Mouse (Mus musculus) gonadal fat pad, adult 2 months (tissue): ENCODE measurements around the gene Surf1. TPM values are rescaled to one million over a fixed set of nuclear protein-coding genes. Genes with fewer than 3 reads are reported as not detected.

ENCODE experiments used
- DNase-seq: peaks from one replicate; pipeline ENCODE4 v3.0.0-alpha.2; 2012; ENCODE audit warnings: low read depth
- polyA plus RNA-seq: library from polyadenylated mRNA; depleted of rRNA; stranded (reverse); fragments of >200 nt; gene quantifications from 2 replicates; pipeline ENCODE4 v1.2.3, GENCODE M21; 2012; rRNA removed

Gene Surf1
- 63.5 and 64.5 TPM in 2 replicates for polyA plus RNA-seq

DNA sequence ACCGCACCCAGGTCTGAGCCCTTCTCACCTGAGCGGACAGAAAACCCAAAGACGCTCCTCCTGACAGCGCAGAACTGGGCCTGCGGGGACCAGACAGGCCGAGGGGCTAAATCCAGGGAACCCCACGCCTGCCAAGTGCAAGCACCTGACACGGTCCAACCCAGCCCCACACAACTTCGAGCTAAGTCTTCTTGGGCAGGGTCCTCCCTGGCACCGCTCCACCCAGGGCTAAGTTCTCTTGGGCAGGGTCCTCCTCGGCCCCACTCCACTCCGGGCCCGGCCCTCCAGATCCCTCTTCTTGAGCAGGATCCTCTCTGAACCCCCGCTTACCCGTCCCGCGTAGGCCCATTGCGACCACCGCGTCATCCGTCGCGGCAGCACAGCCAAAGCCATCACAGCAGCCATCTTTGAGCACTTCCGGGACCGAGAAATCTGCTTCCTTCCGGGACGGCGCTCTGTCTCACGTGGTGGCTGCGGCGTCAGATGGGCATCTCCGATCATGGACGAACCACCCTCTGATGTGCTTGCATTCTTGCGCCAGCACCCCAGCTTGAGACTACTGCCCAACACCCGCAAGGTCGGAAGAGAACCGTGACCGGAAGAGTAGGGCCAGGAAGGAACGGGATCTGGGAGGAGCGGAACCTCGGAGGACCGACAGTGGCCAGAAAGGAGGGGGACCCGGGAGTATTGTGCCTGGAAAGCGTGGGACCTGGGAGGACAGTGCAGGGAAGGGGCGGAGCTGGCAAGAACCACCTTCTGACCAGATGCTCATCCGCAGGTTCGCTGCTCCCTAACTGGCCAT lies at the start of gene Surf1, which contains the start of gene Surf2:
TSS of gene Surf1 (minus strand) at position 604 of the 802 bp plus-strand sequence.
TSS of gene Surf2 (plus strand) at position 441 of the 802 bp plus-strand sequence.
- no peak for DNase-seq

DNA sequence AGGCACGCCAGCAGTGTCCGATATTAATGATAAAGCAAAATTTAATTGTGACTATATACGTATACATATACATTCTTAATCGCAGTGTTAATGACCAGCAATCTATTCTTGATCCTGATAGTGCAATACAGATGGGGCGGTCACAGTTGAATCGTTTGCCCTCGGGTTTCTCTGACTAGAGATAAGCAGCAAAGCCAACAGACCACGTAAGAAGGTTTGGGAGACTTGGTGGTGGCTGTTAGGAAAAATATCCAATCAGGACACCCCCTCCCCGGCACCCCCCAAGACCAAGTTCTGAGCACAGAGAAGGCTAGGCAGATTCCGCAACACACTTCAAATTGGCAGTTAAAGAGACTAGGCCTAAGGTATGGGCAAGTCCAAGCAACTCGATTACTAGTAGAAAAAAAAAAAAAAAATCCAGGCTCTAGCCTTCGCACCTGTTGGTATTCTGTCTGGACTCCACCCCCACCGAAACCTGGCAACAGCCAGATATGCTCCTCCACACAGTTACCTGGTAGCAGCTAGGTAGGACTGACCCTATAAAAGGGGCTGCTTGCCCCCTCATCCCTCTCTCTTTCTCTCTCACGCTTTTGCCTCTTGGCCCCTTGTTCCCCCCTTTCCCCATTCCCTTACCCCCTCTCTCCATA lies 48.5 kb upstream of the Surf1 start:
- DNase-seq = no peak

DNA sequence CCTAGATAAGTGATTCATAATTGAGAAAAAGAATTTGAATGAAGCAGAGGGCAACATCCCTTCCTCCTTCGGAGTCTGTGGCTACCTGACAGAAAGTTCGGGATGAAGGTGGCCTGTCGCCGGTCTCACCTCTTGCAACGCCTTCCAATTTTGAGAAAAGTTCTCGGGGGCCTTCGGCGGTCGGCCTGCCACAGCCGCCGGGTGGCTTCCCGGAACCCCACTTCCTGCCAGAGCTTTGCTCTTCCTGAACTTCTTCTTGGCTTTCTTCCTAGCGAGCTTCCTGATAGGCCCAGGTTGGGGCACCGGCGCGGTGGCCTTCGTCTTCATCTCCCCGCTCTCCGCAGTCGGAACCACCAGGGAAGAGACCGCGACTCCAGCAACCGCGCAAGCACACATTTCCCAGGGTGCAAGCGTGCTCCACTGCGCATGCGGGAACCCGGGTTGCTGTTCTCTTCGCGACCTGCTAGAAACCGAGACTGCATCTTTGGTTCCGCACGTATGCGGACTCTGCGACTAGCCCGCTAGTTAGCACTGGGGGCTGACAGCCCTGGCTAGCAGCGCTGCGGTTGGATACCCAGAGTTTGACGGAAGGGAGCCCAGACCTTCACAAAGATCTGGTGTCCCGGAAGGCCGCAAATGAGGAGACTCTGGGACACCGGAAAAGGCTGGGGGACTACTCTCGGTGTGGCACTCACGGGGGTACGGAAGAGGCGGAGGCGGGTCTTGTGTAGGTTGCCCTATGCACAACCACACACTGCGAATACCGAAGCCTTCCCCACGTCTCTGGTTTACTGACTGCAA lies 47.8 kb upstream of the Surf1 start, which contains the start of gene Rexo4:
TSS of gene Rexo4 (minus strand) at position 464 of the 801 bp plus-strand sequence.
- DNase-seq = no peak

DNA sequence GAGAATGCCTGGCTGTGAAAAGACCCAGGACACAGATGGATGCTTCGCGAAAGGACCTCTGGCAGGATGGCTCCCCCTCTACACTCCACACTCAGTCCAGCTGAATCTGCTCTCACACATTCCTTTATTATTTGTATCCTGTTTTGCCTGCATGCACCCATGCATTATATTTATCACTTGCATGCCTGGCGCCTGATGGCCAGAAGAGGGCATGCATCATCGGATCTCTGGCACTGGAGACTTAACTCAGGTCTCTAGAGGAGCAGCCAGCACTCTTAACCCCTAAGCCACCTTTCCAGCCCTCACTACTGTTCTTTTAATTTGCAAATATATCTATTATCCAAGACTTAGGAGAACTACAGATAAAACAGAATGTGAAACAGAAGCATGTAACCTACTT lies 44.4 kb upstream of the Surf1 start:
- DNase-seq = no peak

DNA sequence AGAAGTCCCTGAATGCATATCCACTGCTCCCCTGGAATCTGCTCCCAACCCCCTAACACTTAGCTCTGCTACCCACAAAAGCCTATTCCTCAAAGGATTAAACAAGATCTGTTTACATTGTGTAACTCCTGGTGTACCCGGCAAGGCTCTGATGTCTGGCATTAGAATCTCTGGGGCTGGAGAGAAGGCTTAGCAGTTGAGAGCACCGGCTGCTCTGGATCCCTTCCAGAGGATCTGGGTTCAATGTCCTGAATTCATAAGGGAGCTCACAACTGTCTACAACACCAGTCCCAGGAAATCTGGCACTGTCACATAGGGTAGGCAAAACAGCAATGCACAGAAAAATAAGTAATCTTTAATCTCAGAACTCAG lies 41.1 kb upstream of the Surf1 start:
- no peak for DNase-seq

DNA sequence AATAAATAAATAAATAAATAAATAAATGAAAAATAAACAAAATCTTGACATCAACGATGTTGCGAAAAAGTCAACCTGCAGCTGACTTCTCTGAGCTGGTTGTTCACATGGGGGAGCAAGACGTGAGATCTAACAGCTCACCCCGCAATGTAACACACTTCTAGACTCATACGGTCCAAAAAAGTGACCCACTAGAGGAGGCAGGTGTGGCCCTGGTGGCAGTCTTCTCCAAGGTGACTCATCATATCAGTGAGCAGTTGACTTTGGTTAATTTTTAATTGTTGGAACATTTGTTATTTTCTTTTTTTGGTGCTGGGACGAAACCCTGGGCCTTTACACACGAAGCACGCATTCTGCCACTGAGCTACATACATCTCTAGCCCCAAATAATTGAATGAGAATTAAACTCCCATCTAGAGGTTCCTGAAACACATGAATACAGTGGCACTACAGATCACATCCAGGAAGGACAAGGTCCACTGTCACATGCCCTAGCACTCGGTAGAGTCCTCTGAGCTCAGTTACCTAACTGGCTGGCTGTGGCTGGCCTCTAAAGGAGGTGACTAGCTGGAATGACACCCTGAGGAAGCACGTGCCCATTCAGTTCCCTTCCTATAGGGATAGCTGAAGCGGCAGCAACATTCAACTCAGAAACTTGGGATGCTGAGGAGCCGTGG lies 40.6 kb upstream of the Surf1 start:
- no peak for DNase-seq

DNA sequence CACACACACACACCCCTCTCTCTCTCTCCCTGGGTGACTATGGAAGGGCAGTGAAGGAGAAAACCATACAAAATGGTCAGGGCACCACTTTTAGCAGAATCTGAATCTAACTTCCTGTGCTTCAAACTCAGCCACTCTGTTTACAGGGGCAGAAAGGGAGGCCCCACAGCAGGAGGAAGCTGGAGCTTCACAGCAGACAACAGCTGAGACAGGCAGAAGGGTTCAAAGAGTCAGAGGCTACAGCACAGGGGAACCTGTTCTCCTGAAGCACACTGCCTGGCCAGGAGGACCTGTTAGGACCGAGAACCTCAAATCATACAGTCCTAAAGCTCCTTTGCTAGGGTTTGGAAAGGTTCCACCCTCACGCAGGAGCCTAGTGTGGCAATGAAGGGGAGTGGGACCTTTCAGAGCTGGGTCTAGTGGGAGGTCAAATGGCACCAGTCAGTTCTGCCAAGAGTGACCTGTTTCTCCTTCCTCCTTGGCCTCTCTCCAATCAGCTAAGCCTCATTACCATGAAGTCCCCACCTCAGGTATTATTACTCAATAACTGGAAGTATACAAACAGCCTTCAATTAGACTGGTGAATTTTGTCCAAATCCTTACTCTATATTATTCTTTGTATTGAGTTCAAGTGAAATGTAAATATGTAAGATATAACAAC lies 38.5 kb upstream of the Surf1 start:
- no peak for DNase-seq

DNA sequence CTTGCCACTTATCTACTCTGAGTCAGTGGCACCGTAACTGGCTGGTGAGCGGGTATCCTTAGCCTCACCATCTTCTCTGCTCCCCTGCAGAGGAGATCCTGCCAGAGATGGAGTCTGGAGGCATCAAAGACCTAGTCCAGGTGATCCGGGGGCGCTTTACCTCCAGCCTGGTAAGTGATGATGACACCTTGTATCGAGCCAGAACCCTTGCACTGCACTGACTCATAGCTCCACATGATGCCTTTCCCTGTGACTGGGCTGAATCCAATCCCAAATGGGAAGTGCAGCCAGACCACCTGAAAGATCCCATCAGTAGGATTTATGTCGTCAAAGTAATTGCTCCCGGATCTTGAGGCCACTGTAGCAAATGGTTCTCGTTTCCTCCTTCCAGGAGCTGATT lies 36.5 kb upstream of the Surf1 start:
- no peak for DNase-seq

DNA sequence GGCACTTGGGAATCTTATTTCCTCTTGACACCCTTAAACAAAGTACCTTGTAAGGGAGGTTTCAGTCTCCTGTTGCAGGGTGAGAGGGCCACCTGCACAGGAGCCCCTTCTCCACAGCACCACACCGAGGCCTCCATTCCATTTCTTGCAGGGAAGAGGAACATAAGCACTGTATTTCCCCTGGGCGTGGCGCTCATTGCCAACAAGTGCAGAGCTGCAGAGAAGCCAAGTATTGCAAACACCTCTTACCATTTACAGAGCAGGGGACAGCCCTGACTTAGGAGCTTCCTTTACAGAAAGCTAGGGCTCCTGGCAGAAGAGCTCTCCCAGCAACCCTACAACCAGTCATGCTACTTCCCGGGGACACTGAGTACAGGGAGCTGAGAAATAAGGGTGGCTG lies 35.9 kb upstream of the Surf1 start:
- DNase-seq = no peak

DNA sequence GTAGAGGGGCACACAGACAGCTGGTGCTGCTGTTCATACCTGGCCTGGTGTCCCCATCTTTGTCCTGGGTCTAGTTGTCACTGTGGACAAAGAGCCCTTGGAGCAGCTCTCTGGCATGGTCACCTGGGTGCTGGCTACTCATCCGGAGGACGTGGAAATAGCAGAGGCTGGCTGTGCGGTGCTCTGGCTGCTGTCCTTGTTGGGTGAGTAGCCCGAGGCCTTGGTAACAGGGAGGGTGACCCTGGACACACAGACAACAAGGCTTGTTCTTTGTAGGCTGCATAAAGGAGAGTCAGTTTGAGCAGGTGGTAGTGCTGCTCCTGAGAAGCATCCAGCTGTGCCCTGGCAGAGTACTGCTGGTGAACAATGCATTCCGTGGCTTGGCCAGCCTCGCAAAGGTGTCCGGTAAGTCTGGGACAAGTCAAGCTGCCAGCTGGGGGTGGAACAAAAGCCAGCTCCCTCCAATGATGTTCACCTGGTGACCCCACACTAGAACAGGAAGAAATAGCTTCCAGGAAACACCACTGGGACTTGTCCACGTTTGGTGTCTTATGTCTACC lies 35.1 kb upstream of the Surf1 start:
- no peak for DNase-seq

DNA sequence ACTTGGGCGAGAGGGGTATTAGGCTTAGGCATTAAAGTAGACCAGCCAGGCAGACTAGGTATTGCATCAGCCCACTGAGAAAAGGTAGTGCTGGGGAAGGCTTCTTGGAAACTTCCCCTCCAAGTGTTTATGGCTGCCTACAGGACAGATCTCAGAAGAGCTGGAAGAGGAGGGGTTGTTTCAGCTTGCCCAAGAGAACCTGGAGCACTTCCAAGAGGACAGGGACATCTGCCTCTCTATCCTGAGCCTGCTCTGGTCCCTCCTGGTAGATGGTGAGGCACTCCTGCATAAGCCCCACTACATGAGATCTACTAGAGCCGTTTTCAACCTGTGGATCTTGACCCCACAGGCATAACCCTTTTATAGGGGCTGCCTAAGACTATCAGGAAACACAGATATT lies 34.1 kb upstream of the Surf1 start:
- no peak for DNase-seq

DNA sequence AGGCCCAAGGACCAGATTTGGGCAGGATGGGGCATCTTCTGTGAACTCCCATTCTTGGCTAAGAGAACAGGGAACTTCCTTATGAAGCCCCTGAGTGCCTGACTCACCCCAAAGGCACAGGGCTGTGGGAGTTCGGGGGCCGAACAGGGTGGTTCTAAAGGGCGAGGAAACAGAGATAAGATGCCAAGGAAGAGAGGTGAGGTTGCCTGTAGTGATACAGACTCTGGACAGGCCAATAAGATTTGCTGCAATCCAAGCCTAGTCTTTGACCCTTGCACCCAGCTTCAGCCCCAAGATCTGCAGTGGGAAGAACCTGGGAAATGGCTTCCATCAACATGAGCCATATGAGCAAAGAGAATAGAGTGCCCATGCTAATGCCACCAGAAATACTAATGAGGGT lies 26.9 kb upstream of the Surf1 start:
- DNase-seq = no peak

DNA sequence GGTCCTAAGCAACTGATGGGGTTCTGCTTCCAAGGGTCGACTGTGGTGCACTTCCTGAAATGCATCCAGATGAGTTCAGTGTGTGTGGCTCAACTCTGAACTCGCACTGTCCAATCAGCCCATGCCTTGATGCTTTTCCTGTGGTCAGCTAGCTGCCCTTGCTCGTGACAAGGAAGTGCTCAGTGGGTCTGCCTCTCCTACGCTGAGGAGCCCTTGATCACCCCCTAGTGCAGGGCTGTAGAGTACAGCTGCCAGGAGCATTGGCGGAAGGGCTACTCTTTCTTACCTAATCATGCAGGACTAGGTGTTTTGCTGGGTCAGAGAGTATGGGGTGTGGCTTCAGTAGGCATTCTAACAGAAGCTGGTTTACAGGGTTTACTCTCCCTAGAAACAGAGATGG lies 25.2 kb upstream of the Surf1 start:
- DNase-seq = no peak

DNA sequence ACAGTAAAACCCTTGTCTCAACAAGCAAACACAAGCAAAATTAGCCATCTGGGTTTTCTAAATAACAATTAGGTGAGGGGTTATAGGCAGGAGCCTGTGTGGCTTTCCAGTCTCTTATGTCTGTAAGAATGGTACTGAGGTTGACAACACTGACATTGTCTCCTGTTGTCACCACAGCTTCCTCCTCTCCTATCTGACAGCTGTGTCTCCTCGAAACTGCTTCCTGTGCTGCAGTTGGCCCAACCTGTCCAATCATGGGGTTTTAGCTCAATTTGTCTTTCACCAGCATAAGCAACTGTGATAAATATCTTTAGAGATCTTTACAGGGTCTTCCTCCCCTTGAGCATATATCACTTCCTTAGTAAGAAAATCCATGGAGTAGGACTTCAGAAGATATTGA lies 20.1 kb upstream of the Surf1 start:
- DNase-seq = no peak

DNA sequence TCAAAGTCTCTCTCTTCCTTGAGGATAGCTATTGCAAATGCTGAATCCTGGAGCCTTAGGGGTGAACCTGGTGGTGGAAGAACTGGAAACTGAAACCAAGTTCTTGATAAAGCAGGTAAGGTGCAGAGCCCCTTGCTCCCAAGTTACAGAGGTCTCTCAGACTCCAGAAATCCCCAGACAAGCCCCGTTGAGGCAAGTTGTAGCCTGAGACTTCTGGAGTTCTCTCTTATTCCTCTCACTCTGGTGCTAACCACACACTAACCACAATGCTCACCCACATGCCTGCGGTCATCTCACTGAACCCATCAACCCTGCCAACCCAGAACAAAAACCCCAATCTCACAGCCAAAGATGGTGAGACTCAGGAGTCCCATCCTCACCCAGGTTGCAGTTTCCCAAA lies 19.0 kb upstream of the Surf1 start:
- no peak for DNase-seq

DNA sequence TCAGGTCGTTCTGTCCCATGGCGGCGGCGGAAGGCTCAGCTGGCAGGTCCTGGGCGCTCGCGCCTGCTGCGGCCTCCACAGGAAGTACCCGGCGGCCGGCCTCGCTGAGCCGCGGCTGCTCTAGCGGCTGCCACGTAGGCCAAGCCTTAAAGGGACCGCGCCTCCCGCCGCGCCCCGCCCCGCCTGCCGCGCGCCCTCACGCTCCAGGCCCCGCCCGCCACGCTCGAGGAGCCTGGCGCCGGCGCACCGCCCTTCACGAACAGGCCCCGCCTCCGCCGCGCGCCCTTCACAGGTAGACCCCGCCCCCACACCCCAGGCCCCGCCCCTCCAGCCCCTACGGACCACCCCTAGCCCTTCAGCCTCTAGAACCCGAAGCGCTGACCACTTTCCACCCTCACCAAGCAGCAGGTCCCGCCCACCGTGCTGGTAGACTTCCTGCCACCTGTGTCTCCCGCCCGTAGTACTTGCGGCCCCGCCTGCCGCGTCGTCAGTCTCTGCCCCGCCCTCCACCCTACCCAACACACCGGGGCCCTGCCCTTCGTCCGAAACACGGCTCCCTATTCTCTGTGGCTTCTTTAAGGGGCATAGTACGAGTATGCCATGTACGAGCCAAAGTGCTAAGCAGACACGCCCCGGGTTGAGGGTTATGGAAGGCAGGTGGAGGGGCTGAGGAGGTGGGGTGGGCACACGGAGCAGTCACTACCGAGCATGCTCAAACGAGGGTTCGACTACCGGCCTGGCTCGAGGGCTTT lies 17.1 kb upstream of the Surf1 start, which contains the start of the genes Surf4 and Stkld1:
TSS of gene Surf4 (minus strand) at position 625 of the 752 bp plus-strand sequence.
TSS of gene Stkld1 (plus strand) at position 744 of the 752 bp plus-strand sequence.
- no peak for DNase-seq

DNA sequence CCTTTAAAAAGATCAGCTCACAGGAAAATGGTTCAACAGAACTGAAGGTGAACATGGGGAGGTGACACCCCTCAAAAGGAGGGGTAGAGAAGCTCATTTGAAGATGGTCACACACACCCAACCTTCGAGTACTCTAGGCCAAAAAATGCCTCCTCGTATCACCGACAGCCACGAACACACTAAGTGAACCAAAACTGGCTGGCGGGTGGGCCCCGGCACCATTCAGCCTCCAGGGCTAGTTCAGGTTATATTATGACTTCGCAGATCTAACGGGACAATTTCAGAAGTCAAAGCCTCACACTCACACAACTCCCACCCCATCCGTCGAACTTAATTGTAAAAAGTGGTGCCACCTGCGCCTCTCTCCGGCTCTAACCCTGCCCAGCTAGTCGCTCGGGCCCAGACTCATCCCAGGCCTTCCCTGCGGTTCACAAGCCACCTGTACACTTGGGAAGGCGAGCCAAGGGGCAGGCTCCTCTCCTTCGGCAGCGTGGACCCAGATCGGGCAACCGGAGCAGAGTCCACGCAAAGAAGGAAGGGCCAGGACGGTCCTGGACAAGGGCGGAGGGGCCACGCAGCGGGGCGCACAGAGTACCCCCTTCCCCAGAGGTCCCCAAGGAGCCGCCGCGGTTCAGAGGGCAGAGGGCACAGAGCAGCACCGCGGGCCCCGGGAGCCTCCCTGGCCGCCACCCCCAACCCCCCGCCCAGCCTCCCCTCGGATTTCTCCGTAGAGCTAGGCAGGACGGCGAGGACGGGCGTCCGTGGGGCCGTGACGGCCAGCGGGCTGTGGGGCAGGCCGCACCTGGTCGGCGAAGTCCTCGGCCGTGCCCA lies 16.4 kb upstream of the Surf1 start:
- no peak for DNase-seq

DNA sequence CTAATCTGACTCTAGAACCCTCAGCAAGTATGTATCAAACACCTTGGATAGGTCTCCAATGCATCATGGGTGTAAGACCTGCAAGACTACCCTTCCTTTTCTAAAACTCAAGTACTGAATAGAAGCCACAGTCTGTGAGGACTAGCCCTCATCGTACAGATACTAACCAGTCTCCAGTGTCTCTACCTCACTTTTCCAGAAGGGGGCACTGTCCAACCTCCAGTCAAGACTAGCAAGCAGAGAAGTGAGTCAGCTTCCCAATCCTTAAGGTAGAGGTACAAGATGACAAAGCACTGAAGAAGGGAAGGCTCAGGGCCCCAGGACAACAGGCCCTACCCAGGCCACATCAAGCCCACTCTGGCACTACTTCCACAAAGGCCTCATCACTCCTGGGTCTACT lies 14.1 kb upstream of the Surf1 start:
- no peak for DNase-seq
